Mouse (Mus musculus): ENCODE data around the gene Btbd35f30.
"Not testable (repeated sequence)": the region's sequence is repeated elsewhere in the genome, so short reads cannot be mapped to it uniquely, and the experiment has no call there.

Gene Btbd35f30

DNA sequence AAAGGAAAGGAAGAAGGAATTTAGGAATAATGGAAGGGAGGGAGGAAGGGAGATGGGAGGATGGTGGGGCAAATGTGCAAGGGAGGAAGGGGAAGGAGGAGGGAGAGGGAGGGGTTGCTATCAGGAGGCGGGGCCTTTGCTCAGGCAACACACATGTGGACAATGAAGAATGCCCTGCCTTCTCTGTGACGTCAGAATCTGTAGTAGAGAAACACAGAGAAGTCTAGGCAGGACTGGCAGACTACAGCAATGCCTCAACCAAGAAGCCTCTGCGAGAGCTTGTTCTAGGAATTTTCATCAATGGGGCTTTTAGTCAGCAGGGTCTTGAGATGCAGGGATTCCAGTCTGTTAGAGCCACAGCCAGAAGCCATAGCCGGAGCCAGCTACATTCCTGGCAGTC, at the start of gene Btbd35f30:
TSS of gene Btbd35f30 (plus strand) at position 301 of the 400 bp plus-strand sequence.
- DNase-seq (ENCODE audit: low spot score), result not testable (repeated sequence)

DNA sequence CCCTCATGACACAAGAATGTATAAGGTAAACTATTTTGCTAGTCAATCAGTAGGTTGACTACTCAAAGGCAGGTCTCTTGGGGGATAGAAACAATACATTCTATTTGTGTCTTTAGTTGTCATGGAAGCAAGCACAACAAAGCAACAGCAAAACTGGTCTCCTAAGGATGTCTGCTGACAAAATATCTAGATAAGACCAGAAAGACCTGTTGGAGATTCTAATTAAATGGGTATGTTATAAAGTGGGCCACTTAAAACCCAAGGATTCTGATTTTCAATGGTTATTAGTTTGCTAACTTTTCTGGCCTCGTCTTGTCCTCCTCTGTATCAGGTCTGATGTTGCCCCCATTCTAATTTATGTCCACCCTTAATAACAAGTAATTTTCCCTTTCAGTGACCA, 47.0 kb downstream of the Btbd35f30 start, which contains the start of gene Gm21789:
TSS of gene Gm21789 (plus strand) at position 301 of the 400 bp plus-strand sequence.
- DNase-seq (ENCODE audit: low spot score), result not testable (repeated sequence)

Measured in layer of hippocampus, adult 9-10 months (tissue).